Mouse (Mus musculus): ENCODE data around the gene Slc22a14.

- TF ChIP-seq POLR2A (IDR thresholded peaks at IDR 0.05; ENCODE audit: extremely low read depth, insufficient read depth, low read length), result peak; percentile 95
- peak; percentile 73 for TF ChIP-seq CTCF (IDR thresholded peaks at IDR 0.05; ENCODE audit: low read depth, low read length)
Measured at GRCm38 (mm10) chr9:119156278-119157201, 208.8 kb downstream of the Slc22a14 start, which contains the start of gene Acaa1b.
